Mouse (Mus musculus): ENCODE measurements around the gene Syk.
A peak's percentile ranks its signal among the peaks of the same experiment; 100 is the strongest.

Syk gene

DNA sequence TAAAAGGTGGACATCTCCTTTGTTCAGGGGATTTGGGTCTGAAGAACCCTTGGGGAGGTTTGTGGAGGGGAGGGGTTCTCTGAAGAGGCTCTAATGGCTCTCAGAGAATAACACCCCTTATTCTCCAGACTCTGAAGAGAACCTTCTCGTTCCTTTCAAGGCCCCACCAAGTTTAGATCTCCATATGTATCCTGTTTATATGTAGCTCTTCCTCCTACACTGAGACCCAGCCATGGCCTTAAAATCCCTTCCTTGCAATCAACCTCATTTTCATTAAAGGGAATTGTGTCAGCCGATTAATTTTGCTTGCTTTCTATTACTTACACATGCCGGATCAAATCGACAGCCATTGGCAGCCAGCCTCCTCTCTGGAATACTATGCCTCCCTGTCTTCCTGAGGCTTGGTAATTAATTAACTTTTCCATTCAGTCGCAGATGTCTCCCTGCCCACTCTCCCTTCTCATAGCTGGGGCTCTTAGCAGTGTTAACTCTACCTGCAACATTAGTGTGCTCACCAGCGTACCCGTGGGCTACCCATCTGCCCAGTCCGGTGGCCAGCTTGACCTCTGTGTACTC lies 13.7 kb upstream of the Syk start:
- DNase-seq (ENCODE audit: low spot score), result no peak

GRCm38 (mm10) chr13:52570276-52570675 lies 12.7 kb upstream of the Syk start:
- DNase-seq (ENCODE audit: low spot score), result no peak

- DNase-seq (ENCODE audit: low spot score), result no peak
Observed at GRCm38 (mm10) chr13:52571591-52572384, 11.2 kb upstream of the Syk start.

- DNase-seq (ENCODE audit: low spot score), result peak; percentile 43
Observed at GRCm38 (mm10) chr13:52572451-52573446, 10.2 kb upstream of the Syk start.

- DNase-seq (ENCODE audit: low spot score), result no peak
Observed at GRCm38 (mm10) chr13:52574311-52574710, 8.7 kb upstream of the Syk start.

DNA sequence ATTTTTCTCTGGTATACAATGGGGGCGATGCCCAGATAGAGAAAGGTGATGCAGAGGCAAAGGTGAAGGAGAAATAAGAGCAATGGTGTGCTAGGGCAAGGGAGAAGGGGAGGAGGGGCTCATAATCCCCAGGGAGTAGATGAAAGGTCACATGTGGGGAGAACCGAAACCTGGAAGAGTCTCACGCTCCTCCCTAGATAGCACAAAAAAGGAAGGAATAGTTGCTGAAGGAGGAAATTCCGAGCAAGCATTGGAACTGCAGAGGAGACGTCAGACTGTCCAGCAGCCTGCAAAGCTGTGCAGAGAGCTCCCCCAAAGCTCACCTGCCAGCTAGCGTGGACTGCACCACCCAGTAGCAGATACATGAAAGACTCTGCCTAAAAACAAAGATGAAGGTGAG lies 7.5 kb upstream of the Syk start:
- no peak for DNase-seq (ENCODE audit: low spot score)

DNA sequence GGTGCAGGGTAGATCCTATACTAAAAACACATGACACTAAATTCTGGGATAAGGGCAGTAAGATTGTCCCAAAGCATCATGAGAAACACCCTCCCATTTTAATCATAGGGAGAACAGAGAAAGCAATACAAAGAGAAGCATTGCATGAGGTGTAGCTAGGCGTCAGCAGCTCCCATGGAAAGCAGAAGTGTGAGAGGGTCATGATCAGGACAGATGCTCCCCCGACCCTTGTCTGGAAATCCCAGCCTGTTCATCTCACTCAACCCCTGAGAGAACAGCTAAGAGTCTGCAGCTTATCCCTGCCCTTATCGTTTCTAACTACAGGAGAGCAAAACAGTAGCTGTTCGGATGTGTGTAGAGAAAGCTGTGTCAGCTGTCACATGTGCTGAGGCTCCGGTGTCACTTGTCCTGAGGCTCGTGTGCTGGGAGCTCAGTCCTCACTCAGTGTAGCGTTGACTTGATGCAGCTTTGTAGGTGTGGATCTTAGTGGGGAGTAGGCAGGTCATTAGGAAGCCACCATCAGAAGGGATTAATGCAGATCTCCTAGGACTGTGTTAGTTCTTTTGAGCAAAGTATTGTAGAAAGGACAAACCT lies 6.9 kb upstream of the Syk start:
- DNase-seq (ENCODE audit: low spot score), result no peak

GRCm38 (mm10) chr13:52576841-52577240 lies 6.1 kb upstream of the Syk start:
- no peak for DNase-seq (ENCODE audit: low spot score)

DNA sequence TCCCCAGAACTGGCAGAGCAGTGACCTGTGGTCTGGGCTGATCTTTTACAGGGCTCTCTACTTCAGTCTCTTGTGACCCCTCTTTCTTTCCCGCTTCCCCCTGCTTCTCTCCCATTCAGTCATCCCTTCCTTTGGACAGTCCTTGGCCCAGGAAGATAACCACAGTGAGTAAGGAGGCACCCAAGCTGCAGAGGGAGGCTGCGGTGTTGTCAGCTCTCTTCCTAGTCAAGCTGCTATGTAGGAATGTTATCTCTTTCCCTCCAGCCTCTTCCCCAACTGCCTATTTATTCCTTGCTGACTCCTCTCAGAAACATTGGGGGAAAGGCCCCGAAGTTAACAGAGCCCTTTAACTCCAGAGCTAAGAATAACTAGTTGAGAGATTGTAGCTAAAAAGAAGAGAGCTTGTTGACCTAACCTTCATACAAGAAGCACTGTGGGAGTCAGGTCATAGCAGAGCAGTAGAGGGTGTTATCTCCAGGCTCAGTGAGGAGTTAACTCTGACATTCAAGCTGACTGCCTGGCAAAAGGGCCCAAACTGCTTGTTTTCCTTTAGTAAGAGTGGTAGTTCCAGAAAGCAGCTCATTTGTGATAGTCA lies 5.5 kb upstream of the Syk start:
- no peak for DNase-seq (ENCODE audit: low spot score)

GRCm38 (mm10) chr13:52577939-52578338 lies 5.0 kb upstream of the Syk start:
- no peak for DNase-seq (ENCODE audit: low spot score)

- DNase-seq (ENCODE audit: low spot score), result no peak
Observed at GRCm38 (mm10) chr13:52578776-52579175, 4.2 kb upstream of the Syk start.

DNA sequence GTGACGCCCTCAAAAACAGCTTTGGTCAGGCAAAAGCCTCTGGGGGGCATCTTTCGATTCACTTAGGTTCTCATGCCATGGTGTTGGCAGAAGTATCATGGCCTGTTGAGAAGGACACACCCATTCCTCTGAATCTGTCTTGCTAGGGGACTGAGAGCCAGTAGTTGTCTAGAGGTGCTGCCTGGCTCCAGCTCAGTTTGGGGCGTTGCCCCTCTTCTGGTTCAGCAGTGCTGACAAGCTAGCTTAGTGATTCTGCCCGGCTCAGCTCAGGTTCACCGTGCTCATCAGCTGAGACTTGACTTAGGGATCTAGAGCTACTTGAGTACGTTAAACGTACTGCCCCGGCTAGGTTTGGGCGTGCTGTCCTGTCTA lies 481 bp upstream of the Syk start:
- peak; percentile 49 for DNase-seq (ENCODE audit: low spot score)

DNA sequence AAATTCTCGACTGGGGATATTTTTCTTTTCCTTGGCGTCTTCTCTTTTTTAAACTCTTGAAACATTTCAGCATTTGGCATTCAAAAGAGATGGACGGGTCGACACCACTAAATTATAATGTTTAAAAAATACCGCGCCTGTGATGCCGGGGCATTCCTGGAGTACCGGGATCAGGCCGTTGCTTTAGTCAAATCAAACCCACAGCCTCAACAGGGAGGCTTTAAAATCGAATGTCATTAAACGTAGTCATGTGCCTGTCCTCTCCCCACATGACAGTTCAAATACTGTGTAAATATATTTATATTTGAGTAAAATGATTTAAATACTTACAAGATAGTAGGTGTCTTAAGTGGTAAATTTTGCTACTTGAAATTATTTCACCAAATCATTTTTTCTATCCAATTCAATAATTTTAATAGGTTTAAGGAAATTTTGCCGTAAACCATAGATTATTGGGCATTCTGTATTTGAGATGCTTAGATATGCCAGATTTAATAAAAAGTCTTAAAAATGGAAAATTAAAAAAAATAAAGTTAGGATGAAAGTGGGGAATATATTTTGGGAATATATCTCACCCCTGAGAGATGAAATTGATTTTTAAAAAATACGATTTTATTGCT lies 1.1 kb downstream of the Syk start:
- DNase-seq (ENCODE audit: low spot score), result no peak

GRCm38 (mm10) chr13:52584654-52585455 lies 1.9 kb downstream of the Syk start:
- DNase-seq (ENCODE audit: low spot score), result no peak

DNA sequence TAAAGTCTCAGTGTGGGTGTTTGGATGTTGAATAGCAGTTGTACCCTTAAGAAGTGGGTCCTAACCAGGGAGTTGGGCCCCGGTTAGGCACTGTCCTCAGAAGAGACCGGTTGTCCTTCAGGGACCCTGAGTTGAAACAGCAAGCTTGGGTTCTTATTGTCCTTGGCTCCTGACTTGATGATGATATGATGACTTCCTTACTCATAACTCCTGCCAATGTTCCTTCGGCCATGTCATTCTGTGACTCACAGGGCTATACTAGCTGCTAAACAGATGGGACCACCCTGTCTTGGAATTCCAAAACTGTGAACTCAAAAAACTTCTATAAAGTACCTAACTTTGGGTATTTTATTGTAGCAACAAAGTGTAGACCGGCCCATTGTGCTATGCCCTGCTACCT lies 4.8 kb downstream of the Syk start:
- no peak for DNase-seq (ENCODE audit: low spot score)

DNA sequence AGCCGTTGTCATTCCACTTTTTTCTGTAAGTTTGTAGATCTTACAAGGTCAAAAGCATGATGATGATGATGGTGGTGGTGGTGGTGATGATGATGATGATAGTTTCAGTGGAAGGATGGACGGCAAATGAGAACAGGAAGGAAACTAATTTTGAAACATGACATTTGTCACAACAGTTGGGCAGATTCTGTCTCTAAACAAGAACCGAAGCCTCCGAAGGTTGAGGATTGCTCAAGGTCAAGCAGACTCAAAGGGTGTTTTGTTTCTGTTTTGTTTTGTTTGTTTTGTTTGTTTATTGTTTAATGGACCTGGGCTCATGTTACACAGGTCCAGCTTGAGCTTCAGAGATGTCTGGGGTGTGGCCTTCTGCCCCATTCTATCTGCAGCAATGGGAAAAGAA lies 6.1 kb downstream of the Syk start:
- no peak for DNase-seq (ENCODE audit: low spot score)

DNA sequence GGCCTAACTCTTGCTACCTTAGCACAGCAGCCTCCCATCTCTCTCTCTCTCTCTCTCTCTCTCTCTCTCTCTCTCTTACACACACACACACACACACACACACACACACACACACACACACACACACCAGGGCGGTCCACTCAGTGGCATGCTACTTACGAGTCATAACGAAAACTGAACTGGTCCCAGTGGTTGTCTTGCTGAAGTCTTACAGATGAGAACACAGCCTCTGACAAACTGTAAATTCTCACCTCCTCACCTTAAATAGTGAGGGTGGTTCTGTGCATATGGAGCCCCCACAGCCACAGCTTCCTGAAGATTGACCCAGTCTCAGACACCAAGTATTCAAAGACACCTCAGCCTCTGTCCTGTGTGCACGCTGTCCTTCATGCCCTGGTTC lies 8.9 kb downstream of the Syk start:
- no peak for DNase-seq (ENCODE audit: low spot score)

GRCm38 (mm10) chr13:52596692-52597091 lies 13.7 kb downstream of the Syk start:
- DNase-seq (ENCODE audit: low spot score), result no peak

DNA sequence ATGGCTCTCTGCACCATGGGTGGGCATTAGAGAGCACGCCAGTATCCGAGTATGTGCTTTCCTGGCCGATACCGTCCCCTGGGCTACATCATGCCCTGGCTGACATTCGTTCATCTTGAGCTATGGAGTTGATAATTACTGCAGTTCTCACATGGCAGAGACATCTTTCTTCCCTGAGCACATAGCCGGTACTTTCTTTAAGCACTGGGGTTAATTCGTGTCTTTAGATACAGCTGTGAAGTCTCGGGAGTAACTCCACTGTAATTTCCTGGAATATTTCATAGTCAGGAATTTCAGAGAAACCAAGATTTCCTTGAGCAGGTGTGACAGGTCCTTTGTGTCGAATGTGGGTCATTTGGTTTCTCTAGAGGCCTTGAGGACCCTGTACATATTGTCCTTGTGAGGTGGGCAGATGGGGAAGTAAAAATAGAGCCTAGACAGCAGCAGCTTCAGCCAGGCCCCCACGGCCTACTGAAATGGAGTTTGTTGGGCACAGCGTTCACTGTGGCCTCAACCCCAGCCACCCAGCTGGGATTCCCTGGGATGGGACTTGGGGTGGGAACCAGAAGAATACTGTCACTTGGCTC lies 14.2 kb downstream of the Syk start:
- no peak for DNase-seq (ENCODE audit: low spot score)

DNA sequence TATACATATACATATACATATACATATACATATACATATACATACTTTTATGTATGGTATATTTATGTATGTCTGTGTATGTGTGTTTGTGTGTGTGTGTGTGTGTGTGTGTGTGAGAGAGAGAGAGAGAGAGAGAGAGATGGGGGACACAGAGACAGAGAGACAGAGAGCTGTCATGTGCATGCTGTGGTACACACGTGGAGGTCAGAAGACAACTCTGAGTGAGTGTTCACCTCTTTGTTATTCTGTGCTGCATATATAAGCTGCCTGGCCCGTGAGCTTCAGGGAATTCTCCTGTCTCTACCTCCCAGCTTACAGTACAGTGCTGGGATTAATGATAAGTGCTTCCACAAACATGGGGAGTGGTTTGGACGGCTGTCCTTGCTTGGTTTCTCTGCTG lies 15.3 kb downstream of the Syk start:
- no peak for DNase-seq (ENCODE audit: low spot score)

Data from spleen, adult 12 weeks (tissue).